Mouse (Mus musculus) cortical plate, adult 2 months (tissue): Measurements from ENCODE around the gene Fbxl20. TPM values are rescaled to one million over a fixed set of nuclear protein-coding genes. Genes with fewer than 3 reads are reported as not detected.
A peak's percentile ranks its signal among the peaks of the same experiment; 100 is the strongest.
"Not testable (repeated sequence)": the region's sequence is repeated elsewhere in the genome, so short reads cannot be mapped to it uniquely, and the experiment has no call there.

Source experiments
- H3K27ac ChIP-seq: fragments of 200-500 bp; 2 replicates; pipeline ENCODE4 v1.5.1; 2012; ENCODE audit warnings: low read length, control low read depth, inconsistent platforms; ENCODE audit not compliant: insufficient read depth
- H3K4me1 ChIP-seq: fragments of 200-500 bp; 2 replicates; pipeline ENCODE4 v1.6.1; 2011; ENCODE audit warnings: low read length; ENCODE audit not compliant: control insufficient read depth, insufficient read depth
- H3K4me3 ChIP-seq: fragments of 200-500 bp; 2 replicates; pipeline ENCODE4 v1.5.1; 2011; ENCODE audit warnings: mild to moderate bottlenecking, low read length, control low read depth; ENCODE audit not compliant: insufficient read depth
- CTCF ChIP-seq: fragments of 200-500 bp; IDR thresholded peaks from 2 replicates; pipeline ENCODE4 v1.5.1; 2011; ENCODE audit warnings: mild to moderate bottlenecking, control low read depth, low read length; ENCODE audit not compliant: insufficient read depth; ENCODE audit errors: extremely low read depth
- POLR2A ChIP-seq: fragments of 200-500 bp; IDR thresholded peaks from 2 replicates; pipeline ENCODE4 v1.6.1; 2011; ENCODE audit warnings: mild to moderate bottlenecking, low read length, control low read depth; ENCODE audit not compliant: insufficient read depth; ENCODE audit errors: extremely low read depth
- polyA plus RNA-seq: library from polyadenylated mRNA; depleted of rRNA; stranded (reverse); fragments of >200 nt; gene quantifications from 2 replicates; pipeline ENCODE4 v1.2.3, GENCODE M21; 2012; rRNA removed

Gene Fbxl20
- polyA plus RNA-seq: 25.0 and 25.6 TPM in 2 replicates

DNA sequence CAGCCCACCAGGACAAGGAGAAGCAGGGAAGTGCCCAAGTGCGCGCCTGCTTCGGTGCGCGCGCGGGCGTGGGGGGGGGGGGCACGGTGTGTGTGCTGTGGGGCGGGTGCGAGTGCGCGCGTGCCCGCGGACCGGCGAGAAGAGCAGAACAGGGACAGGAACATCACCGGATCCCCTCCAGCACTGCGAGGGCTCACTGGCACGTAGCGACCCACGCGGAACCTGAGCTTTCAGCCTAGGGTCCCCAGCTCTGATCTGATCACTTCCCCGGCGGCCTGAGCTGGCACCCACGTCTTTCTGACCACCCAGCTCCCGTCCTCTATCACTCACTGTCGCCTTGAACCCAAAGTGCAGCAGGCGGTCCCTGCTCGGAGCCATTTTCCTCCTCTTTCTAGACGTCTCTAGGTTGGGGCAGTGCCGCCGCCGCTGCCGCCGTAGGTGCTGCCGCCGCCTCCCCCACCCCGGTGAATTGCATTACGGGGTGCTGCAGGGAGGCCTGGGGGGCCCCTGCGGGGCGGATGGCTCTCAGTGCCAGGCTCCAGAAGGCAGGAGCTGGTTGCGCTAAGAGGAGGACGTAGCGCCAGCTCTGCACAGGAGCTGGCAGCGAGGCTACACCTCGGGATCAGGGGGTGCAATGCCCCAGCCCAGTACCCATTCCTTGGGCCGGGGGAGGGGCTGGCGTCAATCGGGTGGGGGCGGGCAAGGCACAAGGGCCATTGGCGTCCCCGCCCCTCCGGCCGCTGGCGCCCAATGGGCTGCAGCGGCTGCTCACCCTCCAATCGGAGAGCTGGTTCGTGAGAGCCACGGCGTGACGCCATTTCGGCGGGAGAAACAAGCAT, at the start of gene Fbxl20:
TSS of gene Fbxl20 (minus strand) at position 618 of the 839 bp plus-strand sequence.
- TF ChIP-seq CTCF (no peak), POLR2A (peak; percentile 76; the same call in 1 of the 2 replicates)
- H3K4me3 ChIP-seq: peak within 1 kb of the TSS; percentile 77
- H3K4me1 ChIP-seq: peaks cover 7% of the 10 kb centered on the region; the same call in 1 of the 2 replicates
- peak within 1 kb of the TSS; percentile 95 for H3K27ac ChIP-seq

GRCm38 (mm10) chr11:98192901-98193805, 43.0 kb upstream of the Fbxl20 start, which contains the start of gene Med1:
Gene Med1 (minus strand): TSS chr11:98193293.
- Histone ChIP-seq H3K27ac (0 out of 2 replicates have a peak within 1 kb of the TSS, but pooled peaks have one; percentile 35), H3K4me3 (peak within 1 kb of the TSS; percentile 57), H3K4me1 (0 out of 2 replicates have a peak, but pooled peaks cover 2% of the 10 kb centered on the region)
- TF ChIP-seq CTCF (no peak), POLR2A (peak; percentile 88)

DNA sequence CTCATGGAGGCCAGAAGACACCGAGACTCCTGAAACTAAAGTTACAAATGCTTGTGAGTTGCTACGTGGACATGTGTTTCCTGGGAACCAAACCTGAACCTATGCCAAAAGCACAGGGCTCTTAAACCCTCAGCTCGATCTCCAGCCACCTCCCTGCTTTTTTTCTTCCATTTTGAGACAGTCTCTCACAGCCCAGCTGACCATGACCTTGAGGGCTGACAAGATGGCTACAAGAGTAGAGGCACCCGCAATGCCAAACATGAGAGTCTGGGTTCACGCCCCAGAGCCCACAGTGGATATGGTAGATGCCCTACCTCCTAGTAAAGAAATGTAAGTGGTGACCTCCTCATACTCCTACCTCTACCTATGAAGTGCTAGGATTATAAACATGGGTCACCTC, 40.6 kb upstream of the Fbxl20 start:
- H3K4me1 ChIP-seq: 0 out of 2 replicates have a peak, but pooled peaks cover 2% of the 10 kb centered on the region
- no peak overlapping the region for H3K27ac ChIP-seq

GRCm38 (mm10) chr11:98187640-98188395, 37.6 kb upstream of the Fbxl20 start:
- no peak for TF ChIP-seq POLR2A
- TF ChIP-seq CTCF: no peak
- Histone ChIP-seq H3K27ac (no peak overlapping the region), H3K4me1 (0 out of 2 replicates have a peak, but pooled peaks cover 2% of the 10 kb centered on the region), H3K4me3 (no peak overlapping the region)

More for the DNA sequence above, 40.6 kb upstream of the Fbxl20 start:
- TF ChIP-seq POLR2A: no peak
- no peak for TF ChIP-seq CTCF
- H3K4me3 ChIP-seq: no peak overlapping the region

DNA sequence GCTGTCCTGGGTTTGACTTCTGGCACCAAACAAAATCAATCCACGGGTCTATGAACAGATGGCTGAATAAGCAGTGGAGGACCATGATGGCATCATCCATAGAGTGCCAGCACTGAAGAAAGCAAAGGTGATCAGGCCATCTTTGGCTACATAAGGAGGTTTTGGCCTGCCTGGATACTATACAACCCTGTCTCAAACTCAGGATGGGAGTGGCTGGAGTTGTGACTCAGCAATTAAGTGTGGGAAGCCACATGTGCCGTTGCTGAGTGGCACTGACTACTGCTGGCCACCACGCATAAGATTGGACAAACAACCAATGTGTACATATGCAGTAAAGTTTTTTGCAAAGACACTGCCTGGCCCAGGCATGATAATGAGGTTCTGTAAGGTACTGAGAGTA, 31.9 kb upstream of the Fbxl20 start:
- H3K4me1 ChIP-seq, H3K4me3 ChIP-seq, H3K27ac ChIP-seq: not testable (repeated sequence)

GRCm38 (mm10) chr11:98168400-98168799, 18.2 kb upstream of the Fbxl20 start:
- TF ChIP-seq CTCF (no peak), POLR2A (no peak)
- Histone ChIP-seq H3K27ac (no peak overlapping the region), H3K4me3 (no peak overlapping the region), H3K4me1 (no peaks in the 10 kb centered on the region)

DNA sequence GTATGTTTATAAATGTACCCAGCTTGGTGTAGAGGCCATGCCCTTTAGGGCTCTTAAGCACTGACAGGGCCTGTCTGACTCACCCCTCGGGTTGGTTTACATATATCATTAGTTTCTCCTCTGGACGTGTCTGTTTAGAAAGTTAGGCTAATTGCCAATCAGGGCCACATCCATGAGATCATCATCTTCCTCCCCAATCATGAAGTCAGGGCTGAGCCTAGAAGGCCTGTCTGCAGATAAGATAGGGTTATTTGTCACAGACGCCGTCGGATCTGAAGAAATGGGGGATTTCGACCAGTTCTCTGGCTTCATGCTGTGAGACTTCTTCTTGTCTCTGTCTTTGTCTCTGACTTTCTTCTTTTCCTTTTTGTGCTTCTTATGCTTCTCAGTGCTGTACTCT, 4.9 kb upstream of the Fbxl20 start:
- H3K4me3 ChIP-seq: no peak overlapping the region
- no peak overlapping the region for H3K27ac ChIP-seq
- TF ChIP-seq CTCF (no peak), POLR2A (no peak)

GRCm38 (mm10) chr11:98150625-98151156, 488 bp upstream of the Fbxl20 start:
- Histone ChIP-seq H3K27ac (no peak overlapping the region), H3K4me3 (peak overlapping the region; percentile 77; the same call in 1 of the 2 replicates), H3K4me1 (peaks cover 6% of the 10 kb centered on the region; the same call in 1 of the 2 replicates)
- TF ChIP-seq CTCF (no peak), POLR2A (no peak)

More for the DNA sequence above, 4.9 kb upstream of the Fbxl20 start:
- no peaks in the 10 kb centered on the region for H3K4me1 ChIP-seq

DNA sequence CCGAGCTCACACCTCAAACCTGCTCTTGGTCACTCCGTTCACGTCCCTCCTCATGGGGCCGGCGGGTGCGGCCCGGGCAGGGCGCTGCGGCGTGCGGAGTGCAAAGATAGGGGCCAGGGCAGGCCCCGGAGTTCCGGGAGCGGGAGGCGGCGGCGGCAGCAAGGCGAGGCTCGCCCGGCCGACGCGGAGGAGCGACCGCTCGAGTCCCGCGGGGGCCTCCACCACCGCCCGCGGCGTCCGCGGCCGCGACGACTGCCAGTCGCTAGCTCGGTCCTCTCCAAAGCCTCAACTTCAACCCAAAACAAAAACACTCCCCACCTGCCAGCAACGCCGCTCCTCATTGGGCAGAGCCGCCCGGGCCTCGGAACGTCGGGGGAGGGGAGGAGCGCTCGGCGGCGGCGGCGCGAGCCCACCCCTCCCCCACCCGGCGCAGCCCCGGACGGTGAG, 876 bp downstream of the Fbxl20 start:
- Histone ChIP-seq H3K27ac (peak overlapping the region; percentile 81; the same call in 1 of the 2 replicates), H3K4me1 (peaks cover 7% of the 10 kb centered on the region; the same call in 1 of the 2 replicates), H3K4me3 (peak overlapping the region; percentile 77)
- TF ChIP-seq POLR2A: peak; percentile 72; the same call in 1 of the 2 replicates
- no peak for TF ChIP-seq CTCF
